In the genomic region with DNA sequence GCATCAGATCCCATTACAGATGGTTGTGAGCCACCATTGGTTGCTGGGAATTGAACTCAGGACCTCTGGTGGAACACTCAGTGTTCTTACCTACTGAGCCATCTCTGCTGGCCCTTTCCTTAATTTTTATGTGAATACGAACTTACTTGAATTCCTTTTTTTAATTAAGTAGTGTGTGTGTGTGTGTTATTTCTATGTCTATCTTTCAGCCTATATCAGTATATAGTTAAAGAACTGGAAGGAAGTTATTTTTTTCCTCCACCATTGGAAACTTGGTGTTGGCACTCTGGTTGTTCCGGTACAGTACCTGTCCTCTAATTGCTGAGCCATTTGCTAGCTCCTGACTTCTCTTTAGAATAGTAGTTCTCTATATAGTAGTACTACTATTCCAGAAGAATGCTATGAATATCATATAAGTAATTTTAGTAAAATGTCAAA, we compare ENCODE assay signal across 8 mouse cellular contexts. TPM values are rescaled to one million over a fixed set of nuclear protein-coding genes. Genes with fewer than 3 reads are reported as not detected.
A peak's percentile ranks its signal among the peaks of the same experiment; 100 is the strongest.
DNase-seq lines count a peak whose midpoint lies in the region; ATAC-seq and TF ChIP-seq lines count a peak whose summit lies in the region.

No protein-coding gene starts in this region.

- no peak for TF ChIP-seq EP300 in ES-Bruce4 (IDR thresholded peaks at IDR 0.05; ENCODE audit: insufficient read depth, low read depth, low read length)

- no peaks in the 10 kb centered on the region for H3K27me3 ChIP-seq in ES-Bruce4 (ENCODE audit: control insufficient read depth, insufficient read depth, low read length, poor library complexity, severe bottlenecking)
- no peaks in the 10 kb centered on the region for H3K27me3 ChIP-seq in forebrain, embryonic 11.5 days (ENCODE audit: control insufficient read depth, insufficient read depth, low read length)
- H3K27me3 ChIP-seq in limb, embryonic 12.5 days: 0 out of 2 replicates have a peak, but pooled peaks cover 3% of the 10 kb centered on the region
- no peaks in the 10 kb centered on the region for H3K27me3 ChIP-seq in splenic B cell, adult 2 months (ENCODE audit: control insufficient read depth, insufficient read depth, low read length, poor library complexity, severe bottlenecking)

- no peaks in the 10 kb centered on the region for H3K36me3 ChIP-seq in ES-Bruce4 (ENCODE audit: control insufficient read depth, insufficient read depth, low read length, poor library complexity, severe bottlenecking)
- H3K36me3 ChIP-seq in forebrain, embryonic 11.5 days (ENCODE audit: control insufficient read depth, insufficient read depth, low read length): no peaks in the 10 kb centered on the region
- H3K36me3 ChIP-seq in limb, embryonic 12.5 days: no peaks in the 10 kb centered on the region
- H3K36me3 ChIP-seq in splenic B cell, adult 2 months (ENCODE audit: control insufficient read depth, insufficient read depth, low read length, poor library complexity, severe bottlenecking): no peaks in the 10 kb centered on the region

- DNase-seq in adrenal gland, postnatal 36 days: peak; percentile 19 to 26
- no peak for DNase-seq in adrenal gland, adult 2 months
- no peak for DNase-seq in forebrain, embryonic 11.5 days (ENCODE audit: low spot score)
- DNase-seq in splenic B cell, adult 2 months (ENCODE audit: low read depth, low spot score): peak; percentile 53
- no peak for DNase-seq in left cerebral cortex, adult 11 months (ENCODE audit: low spot score)
- no peak for DNase-seq in gastrocnemius, adult 18-20 months (ENCODE audit: low spot score)

- WGBS in forebrain, embryonic 11.5 days: 16% methylated on average over 2 of the region's 2 CpGs
- 12% methylated on average over 2 of the region's 2 CpGs for WGBS in limb, embryonic 12.5 days

- H3K9ac ChIP-seq in ES-Bruce4 (ENCODE audit: low read depth, poor library complexity, severe bottlenecking): peak overlapping the region; percentile 91
- no peak overlapping the region for H3K9ac ChIP-seq in forebrain, embryonic 11.5 days (ENCODE audit: low read length)
- no peak overlapping the region for H3K9ac ChIP-seq in limb, embryonic 12.5 days (replicated peaks)

- ATAC-seq in forebrain, embryonic 11.5 days (replicated peaks; ENCODE audit: low FRiP score): no peak; the same call in 1 of the 2 replicates
- ATAC-seq in limb, embryonic 12.5 days (ENCODE audit: insufficient number of reproducible peaks, insufficient read depth, low FRiP score, low TSS enrichment, low read depth): no peak; the same call in 1 of the 2 replicates

- no peak for TF ChIP-seq CTCF in ES-Bruce4 (IDR thresholded peaks at IDR 0.05; ENCODE audit: low read depth, low read length)

- H3K4me3 ChIP-seq in ES-Bruce4 (ENCODE audit: low read depth, low read length): 0 out of 2 replicates have a peak overlapping the region, but pooled peaks have one; percentile 40
- H3K4me3 ChIP-seq in forebrain, embryonic 11.5 days (ENCODE audit: low read depth, low read length): peak overlapping the region; percentile 42
- H3K4me3 ChIP-seq in limb, embryonic 12.5 days (replicated peaks): peak overlapping the region; percentile 47

- peak overlapping the region; percentile 29; the same call in 1 of the 2 replicates for H3K4me2 ChIP-seq in forebrain, embryonic 11.5 days (ENCODE audit: low read depth, low read length, severe bottlenecking)
- peak overlapping the region; percentile 52 for H3K4me2 ChIP-seq in limb, embryonic 12.5 days

- no peak overlapping the region for H3K27ac ChIP-seq in ES-Bruce4 (ENCODE audit: insufficient read depth, low read length)
- no peak overlapping the region for H3K27ac ChIP-seq in forebrain, embryonic 11.5 days (ENCODE audit: low read depth, low read length)
- H3K27ac ChIP-seq in limb, embryonic 12.5 days: no peak overlapping the region

- no peaks in the 10 kb centered on the region for H3K9me3 ChIP-seq in ES-Bruce4 (replicated peaks; ENCODE audit: control insufficient read depth, insufficient read depth, low read length, poor library complexity, severe bottlenecking)
- no peaks in the 10 kb centered on the region for H3K9me3 ChIP-seq in forebrain, embryonic 11.5 days (ENCODE audit: control insufficient read depth, low read length)
- no peaks in the 10 kb centered on the region for H3K9me3 ChIP-seq in limb, embryonic 12.5 days

- no peak for TF ChIP-seq POLR2A in ES-Bruce4 (IDR thresholded peaks at IDR 0.05; ENCODE audit: insufficient read depth, low read length)

- H3K4me1 ChIP-seq in ES-Bruce4 (ENCODE audit: control insufficient read depth, insufficient read depth, low read length): no peaks in the 10 kb centered on the region
- 0 out of 2 replicates have a peak, but pooled peaks cover 3% of the 10 kb centered on the region for H3K4me1 ChIP-seq in forebrain, embryonic 11.5 days (replicated peaks; ENCODE audit: control insufficient read depth, insufficient read depth, low read length)
- H3K4me1 ChIP-seq in limb, embryonic 12.5 days (replicated peaks): no peaks in the 10 kb centered on the region

RNA-seq across cellular contexts. Expression of a gene that starts 32.6 kb away (rescaled TPM):
- 10 to 100 TPM; 93.8 to 97.5 TPM for total RNA-seq in adrenal gland, postnatal 36 days (2021)
- 100 to 1,000 TPM in 1 of 2 experiments, 10 to 100 TPM in 1; 93.2 to 114 TPM for total RNA-seq in adrenal gland, adult 2 months (2021)
- polyA plus RNA-seq in adrenal gland, adult 2 months (2012; rRNA removed): 7.9 and 8.7 TPM in 2 replicates
- 186 and 208 TPM in 2 replicates for polyA plus RNA-seq in ES-Bruce4 (2011; ENCODE audit: insufficient read depth, insufficient read length, low read depth, missing spikeins)
- 252 and 255 TPM in 2 replicates for polyA plus RNA-seq in forebrain, embryonic 11.5 days (2014; fragmentation: Nextera tagmentation; extraction: Ambion mirVana)
- polyA plus RNA-seq in limb, embryonic 12.5 days (2016; fragmentation: Nextera tagmentation; extraction: Ambion mirVana): 273 and 276 TPM in 2 replicates
- total RNA-seq in gastrocnemius, adult 18-20 months (2021): 10 to 100 TPM; 10.2 to 14.4 TPM

RNA-seq across cellular contexts. Expression of a gene that starts 50.1 kb away (rescaled TPM):
- 1 to 10 TPM in 1 of 2 experiments, under 1 TPM in 1; 0.83 to 1.4 TPM for total RNA-seq in adrenal gland, postnatal 36 days (2021)
- total RNA-seq in adrenal gland, adult 2 months (2021): under 1 TPM; 0.78 to 0.93 TPM
- 0.30 and 0.37 TPM in 2 replicates for polyA plus RNA-seq in adrenal gland, adult 2 months (2012; rRNA removed)
- 0.67 and 0.79 TPM in 2 replicates for polyA plus RNA-seq in ES-Bruce4 (2011; ENCODE audit: insufficient read depth, insufficient read length, low read depth, missing spikeins)
- polyA plus RNA-seq in forebrain, embryonic 11.5 days (2014; fragmentation: Nextera tagmentation; extraction: Ambion mirVana): 7.3 and 7.6 TPM in 2 replicates
- polyA plus RNA-seq in limb, embryonic 12.5 days (2016; fragmentation: Nextera tagmentation; extraction: Ambion mirVana): 7.1 and 7.2 TPM in 2 replicates
- under 1 TPM; 0.73 to 0.76 TPM for total RNA-seq in gastrocnemius, adult 18-20 months (2021)

RNA-seq across cellular contexts. Expression of a gene that starts 54.9 kb away (rescaled TPM):
- 10 to 100 TPM in 1 of 2 experiments, 1 to 10 TPM in 1; 9.9 to 13.3 TPM for total RNA-seq in adrenal gland, postnatal 36 days (2021)
- total RNA-seq in adrenal gland, adult 2 months (2021): 10 to 100 TPM; 10.5 to 12.1 TPM
- polyA plus RNA-seq in adrenal gland, adult 2 months (2012; rRNA removed): 11.7 and 13.4 TPM in 2 replicates
- polyA plus RNA-seq in ES-Bruce4 (2011; ENCODE audit: insufficient read depth, insufficient read length, low read depth, missing spikeins): 3.0 and 3.3 TPM in 2 replicates
- 9.2 and 11.3 TPM in 2 replicates for polyA plus RNA-seq in forebrain, embryonic 11.5 days (2014; fragmentation: Nextera tagmentation; extraction: Ambion mirVana)
- polyA plus RNA-seq in limb, embryonic 12.5 days (2016; fragmentation: Nextera tagmentation; extraction: Ambion mirVana): 10.7 and 11.8 TPM in 2 replicates
- total RNA-seq in gastrocnemius, adult 18-20 months (2021): 1 to 10 TPM; 4.7 to 5.6 TPM

Comparison
In these comparisons a context has a peak if more than half of its experiments do, and no peak if none do; other contexts are left out.
1. DNase-seq: peak in adrenal gland, postnatal 36 days (2 of 2) and splenic B cell, adult 2 months (single experiment); none in adrenal gland, adult 2 months (single experiment), forebrain, embryonic 11.5 days (single experiment), left cerebral cortex, adult 11 months (single experiment) and gastrocnemius, adult 18-20 months (single experiment).
2. RNA of a gene that starts 32.6 kb away (polyA plus RNA-seq): 273 to 276 TPM in limb, embryonic 12.5 days, 252 to 255 TPM in forebrain, embryonic 11.5 days and 186 to 208 TPM in ES-Bruce4; 7.9 to 8.7 TPM in adrenal gland, adult 2 months; every median in the first group is over 10 times any median in the second.
3. Peak in every context shown above with its lines, with median percentiles within 50 percentile points of each other: H3K4me3 ChIP-seq.